Mouse (Mus musculus) CD4-positive helper T cell, adult 2 months (primary cell): ENCODE data around the gene Bap1.
A peak's percentile ranks its signal among the peaks of the same experiment; 100 is the strongest.

ENCODE experiments used
- DNase-seq: peaks from one replicate; pipeline ENCODE4 v3.0.0-alpha.2; 2012; ENCODE audit warnings: low read depth, missing footprints, low spot score

Gene Bap1

GRCm38 (mm10) chr14:31233070-31233995 lies 17.9 kb upstream of the Bap1 start:
- no peak for DNase-seq

GRCm38 (mm10) chr14:31233996-31234591 lies 17.2 kb upstream of the Bap1 start:
- peak; percentile 61 for DNase-seq

GRCm38 (mm10) chr14:31237101-31237882 lies 14.0 kb upstream of the Bap1 start:
- DNase-seq: no peak

- no peak for DNase-seq
Observed at GRCm38 (mm10) chr14:31240528-31240927, 10.7 kb upstream of the Bap1 start.

- DNase-seq: no peak
Observed at GRCm38 (mm10) chr14:31244777-31245176, 6.5 kb upstream of the Bap1 start.

GRCm38 (mm10) chr14:31245946-31246345 lies 5.3 kb upstream of the Bap1 start:
- DNase-seq: no peak

GRCm38 (mm10) chr14:31248396-31248795 lies 2.9 kb upstream of the Bap1 start:
- no peak for DNase-seq

GRCm38 (mm10) chr14:31250222-31251083 lies 797 bp upstream of the Bap1 start:
- DNase-seq: no peak

- no peak for DNase-seq
Observed at GRCm38 (mm10) chr14:31251626-31252025, 376 bp downstream of the Bap1 start.

- DNase-seq: no peak
Observed at GRCm38 (mm10) chr14:31252091-31252490, 841 bp downstream of the Bap1 start.

GRCm38 (mm10) chr14:31258476-31259050 lies 7.3 kb downstream of the Bap1 start:
- DNase-seq: no peak

GRCm38 (mm10) chr14:31260374-31260773 lies 9.1 kb downstream of the Bap1 start:
- DNase-seq: no peak

- no peak for DNase-seq
Observed at GRCm38 (mm10) chr14:31260932-31261331, 9.7 kb downstream of the Bap1 start.

- no peak for DNase-seq
Observed at GRCm38 (mm10) chr14:31267649-31268048, 16.4 kb downstream of the Bap1 start.

GRCm38 (mm10) chr14:31268301-31269001 lies 17.2 kb downstream of the Bap1 start:
- no peak for DNase-seq

- no peak for DNase-seq
Observed at GRCm38 (mm10) chr14:31269456-31270100, 18.3 kb downstream of the Bap1 start.

GRCm38 (mm10) chr14:31271121-31271520 lies 19.9 kb downstream of the Bap1 start:
- no peak for DNase-seq

GRCm38 (mm10) chr14:31272164-31272563 lies 20.9 kb downstream of the Bap1 start:
- peak; percentile 72 for DNase-seq

- DNase-seq: no peak
Observed at GRCm38 (mm10) chr14:31285728-31286127, 34.5 kb downstream of the Bap1 start.
